Mouse (Mus musculus) frontal cortex, postnatal 25 days (tissue): ENCODE measurements at regions not wholly inside any gene's neighbourhood (a gene's known extent, or its start where the extent isn't known, plus 50 kb on each side); places are given as distances from the start of the nearest gene placed in this dataset.
A peak's percentile ranks its signal among the peaks of the same experiment; 100 is the strongest.

Experiments
- DNase-seq, 2 experiments: peaks; one replicate each; pipeline ENCODE4 v3.0.0; 2022; ENCODE audit warnings: low spot score in 2 of 2

GRCm38 (mm10) chr16:93458598-93459496 lies 145.0 kb downstream of the Setd4 start:
- DNase-seq = no peak

DNA sequence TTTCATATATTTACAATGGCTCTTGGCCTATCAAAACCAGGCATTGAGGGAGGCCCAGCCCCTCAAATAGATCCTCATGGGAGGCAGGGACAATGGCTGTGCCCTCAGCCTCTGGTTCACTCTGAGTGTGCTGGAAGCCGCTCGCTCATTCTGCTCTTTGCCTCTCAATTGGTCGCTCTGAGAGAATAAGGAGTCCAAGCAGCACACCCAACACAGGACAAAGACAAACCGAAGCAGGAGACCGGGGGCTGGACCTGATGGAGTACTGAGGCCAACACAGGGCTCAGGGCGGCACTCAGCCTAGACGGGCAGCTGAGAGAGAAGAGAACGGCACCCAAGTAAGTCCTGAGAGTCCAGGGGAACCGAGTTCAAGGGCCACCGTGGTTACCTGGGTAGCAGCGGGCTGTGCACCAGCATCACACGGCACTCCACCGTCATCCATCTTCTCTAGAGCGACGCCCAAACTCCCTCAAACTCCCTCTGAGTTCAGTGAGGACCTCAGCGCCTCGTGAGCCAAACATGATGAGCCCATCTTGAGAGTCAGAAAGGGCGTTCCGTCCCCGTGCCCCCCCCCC lies 145.8 kb downstream of the Setd4 start:
- no peak for DNase-seq

GRCm38 (mm10) chr16:93456706-93457425 lies 147.0 kb downstream of the Setd4 start:
- DNase-seq = no peak

DNA sequence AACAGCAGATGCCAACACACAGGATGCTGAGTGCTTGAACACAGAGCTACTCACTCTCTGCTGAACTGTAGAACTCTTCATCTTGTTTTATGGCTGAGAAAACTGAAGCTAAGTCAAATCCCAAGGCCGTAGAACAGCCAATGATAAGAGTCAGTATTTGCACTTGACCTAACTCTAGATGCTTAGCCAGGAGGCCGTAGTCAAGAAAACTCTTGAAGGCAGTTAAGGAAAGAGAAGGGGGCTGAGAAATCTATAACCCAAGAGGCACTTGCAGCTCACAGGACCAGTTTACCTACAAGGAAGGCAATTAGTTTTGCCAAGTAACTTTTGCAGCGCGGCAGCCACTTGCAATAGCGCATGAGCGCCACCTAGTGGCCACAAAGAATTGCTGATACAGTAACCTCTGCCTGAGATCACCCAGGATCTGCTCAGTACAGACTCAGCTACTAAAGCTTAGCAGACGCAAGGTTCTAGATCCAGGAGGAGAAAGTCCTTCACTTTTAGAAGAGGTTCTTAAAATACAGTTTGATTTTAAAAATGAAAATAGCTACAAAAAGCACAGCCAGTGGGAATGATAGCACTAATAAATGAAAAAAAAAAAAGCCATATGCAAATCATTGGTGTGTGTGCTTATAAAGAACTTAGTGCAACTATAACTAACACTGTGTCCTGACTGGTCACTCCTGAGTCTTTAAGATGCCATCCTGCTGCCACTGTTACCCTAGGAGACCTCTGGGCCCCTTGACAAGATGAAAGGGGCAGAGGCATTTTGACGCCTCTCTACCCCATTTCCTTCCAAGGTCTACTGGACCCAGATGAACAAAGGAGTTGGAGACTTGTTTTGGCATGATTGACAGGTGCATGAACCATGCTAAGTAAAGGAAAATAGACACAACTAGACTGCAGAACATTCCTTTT lies 149.5 kb downstream of the Setd4 start:
- peak; percentile 69 to 75 for DNase-seq

GRCm38 (mm10) chr16:93453056-93453455 lies 150.8 kb downstream of the Setd4 start:
- no peak for DNase-seq

GRCm38 (mm10) chr16:93450896-93451295 lies 153.0 kb downstream of the Setd4 start:
- DNase-seq = no peak

GRCm38 (mm10) chr16:93449925-93450324 lies 153.9 kb downstream of the Setd4 start:
- no peak for DNase-seq

DNA sequence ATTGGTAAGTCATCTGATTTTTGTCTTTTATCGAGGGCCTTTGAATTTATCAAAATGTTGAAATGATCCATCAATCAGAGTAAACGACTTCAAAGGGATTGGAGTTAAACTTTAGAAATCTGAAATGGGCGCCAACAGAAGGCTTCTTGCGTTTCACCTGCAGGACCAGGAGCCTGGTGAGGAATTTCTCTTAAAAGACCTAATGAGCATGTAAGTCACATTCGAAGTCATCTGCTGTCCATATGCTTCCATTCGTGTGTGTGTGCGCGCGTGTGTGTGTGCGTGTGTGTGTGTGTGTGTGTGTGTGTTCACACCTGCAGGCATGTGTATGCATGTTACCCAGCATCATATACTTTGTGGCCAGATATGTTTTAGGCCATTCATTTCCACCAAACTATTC lies 155.7 kb downstream of the Setd4 start:
- no peak for DNase-seq

DNA sequence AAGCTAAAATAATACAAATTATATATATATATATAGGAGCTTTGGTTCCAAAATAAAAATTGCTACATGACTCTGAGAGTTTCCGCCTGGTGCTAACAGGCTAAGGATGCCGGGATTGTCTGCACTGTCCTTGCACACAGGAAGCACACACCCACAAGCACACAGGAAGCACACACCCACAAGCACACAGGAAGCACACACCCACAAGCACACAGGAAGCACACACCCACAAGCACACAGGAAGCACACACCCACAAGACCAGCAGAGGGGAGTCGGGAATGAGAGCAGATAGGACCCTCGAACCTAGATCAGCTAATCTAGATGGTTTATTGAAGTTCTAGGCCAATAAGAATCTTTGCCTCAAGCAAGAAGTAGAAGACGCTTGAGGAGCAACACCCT lies 156.9 kb downstream of the Setd4 start:
- DNase-seq = no peak

DNA sequence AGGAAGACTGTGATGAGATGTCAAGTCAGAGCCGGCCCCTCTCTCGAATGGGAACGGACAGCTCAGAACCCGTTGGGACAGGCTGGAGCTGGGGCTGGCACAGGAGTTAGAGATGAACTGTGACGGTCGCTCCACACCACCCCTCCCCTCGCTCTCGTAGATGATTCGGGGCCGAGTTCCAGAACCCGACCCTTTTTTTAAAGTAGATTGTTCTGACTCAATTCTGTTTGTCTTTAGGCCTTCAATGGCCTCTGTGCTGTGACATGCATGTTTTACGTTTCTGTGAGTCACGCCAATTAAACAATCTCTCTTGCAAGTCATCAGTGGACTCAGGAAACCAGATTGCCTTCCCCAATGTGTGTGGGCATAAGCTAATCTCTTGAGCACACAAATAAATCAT lies 157.7 kb downstream of the Setd4 start:
- no peak for DNase-seq

DNA sequence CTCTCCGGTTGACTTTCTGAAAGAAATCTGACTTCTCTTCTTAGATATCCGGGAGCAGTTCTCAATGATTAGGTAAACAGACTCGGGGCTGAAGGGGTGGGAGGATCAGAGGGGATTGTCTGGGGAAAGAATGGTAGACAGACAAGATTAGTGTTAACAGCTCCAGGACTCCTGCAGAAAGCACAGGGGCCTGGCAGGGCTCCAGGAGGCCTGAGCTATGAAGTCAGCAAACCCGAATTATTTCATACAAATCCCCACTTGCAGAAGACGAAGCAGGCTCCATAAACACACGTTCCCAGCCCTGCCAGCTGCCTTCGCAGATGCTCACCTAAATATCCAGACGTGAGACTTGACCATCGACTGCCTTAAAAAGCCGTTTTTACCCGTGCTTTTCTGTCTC lies 161.0 kb downstream of the Setd4 start:
- no peak for DNase-seq

GRCm38 (mm10) chr16:93437608-93438425 lies 166.0 kb downstream of the Setd4 start:
- DNase-seq = no peak

DNA sequence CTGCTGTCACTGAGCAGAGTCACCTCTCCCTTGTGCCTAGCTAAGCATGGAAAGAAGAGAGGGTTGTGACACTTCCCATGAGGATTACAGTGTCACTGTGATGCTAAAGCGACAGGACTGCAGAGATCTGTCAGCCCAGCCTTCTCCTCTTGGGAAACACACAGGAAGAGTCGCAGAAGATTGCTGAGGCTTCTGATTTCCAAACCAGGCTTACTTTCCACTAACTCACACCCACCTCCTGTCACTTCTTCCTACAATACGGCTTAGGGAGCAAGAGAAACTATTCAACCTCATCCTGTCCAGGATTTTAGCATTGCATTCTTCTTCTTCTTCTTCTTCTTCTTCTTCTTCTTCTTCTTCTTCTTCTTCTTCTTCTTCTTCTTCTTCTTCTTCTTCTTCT lies 167.1 kb downstream of the Setd4 start:
- DNase-seq = no peak

GRCm38 (mm10) chr16:93431316-93431715 lies 172.5 kb downstream of the Setd4 start:
- DNase-seq = no peak

DNA sequence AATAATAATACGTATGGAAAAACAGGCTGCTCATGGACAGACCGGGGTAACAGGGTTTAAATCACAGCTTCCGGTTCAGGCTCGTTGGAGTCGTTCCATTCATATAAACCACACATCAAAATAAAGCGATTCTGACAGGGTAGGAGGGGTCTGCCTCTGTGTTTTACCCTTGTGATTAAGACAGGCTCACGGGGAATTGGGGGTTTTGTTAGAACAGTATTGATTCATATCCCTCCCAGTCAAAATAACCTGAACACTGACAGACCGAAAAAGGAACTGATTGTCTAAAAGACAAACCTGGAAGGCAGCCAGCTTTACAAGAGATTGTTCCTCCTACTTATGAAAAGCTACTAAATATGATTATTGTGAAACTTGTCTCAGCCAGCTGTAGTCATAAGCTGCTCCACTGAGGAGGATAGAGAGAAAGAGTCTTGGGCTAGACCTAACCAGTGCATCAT lies 174.5 kb downstream of the Setd4 start:
- DNase-seq = no peak

DNA sequence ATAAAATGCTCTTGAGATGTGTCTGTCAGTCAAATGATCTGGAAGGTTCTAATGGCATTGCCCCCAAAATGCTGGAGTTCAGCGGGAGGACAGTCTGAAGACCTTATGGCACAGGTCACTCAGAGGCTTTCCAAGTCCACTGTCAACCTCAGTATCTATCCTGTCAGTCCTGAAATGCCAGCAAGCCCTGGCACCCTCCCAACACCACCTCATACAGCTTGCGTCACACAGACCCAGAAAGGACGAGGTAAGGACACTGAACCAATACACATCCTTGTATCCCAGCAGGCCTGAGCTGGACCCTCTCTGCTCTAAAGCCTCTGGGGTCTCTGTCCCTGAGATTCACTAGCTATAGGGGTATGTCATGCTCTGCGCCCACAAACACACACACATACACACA lies 176.6 kb downstream of the Setd4 start:
- no peak for DNase-seq

- DNase-seq = no peak
Measured at GRCm38 (mm10) chr16:93425731-93426130, 178.1 kb downstream of the Setd4 start.

- DNase-seq = no peak
Measured at GRCm38 (mm10) chr16:93423174-93423573, 180.7 kb downstream of the Setd4 start.

DNA sequence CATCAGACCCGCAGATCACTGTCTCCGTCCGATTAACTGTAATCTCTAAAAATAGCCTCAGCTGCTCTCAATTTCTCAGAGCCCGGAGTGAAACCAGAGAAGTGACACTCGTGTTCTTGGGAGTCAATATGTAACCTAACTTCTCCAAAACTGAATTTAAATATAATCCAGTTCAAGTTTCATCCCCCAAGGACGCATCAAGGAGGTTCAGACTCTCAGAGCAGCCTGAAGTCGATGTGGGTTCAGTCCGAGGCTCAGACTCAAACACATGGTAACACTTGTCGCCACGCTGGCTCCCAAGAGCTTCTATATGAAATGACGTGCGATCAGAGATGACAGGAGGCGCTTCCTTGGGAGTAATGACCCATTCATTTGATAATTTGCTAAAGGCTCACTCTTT lies 181.6 kb downstream of the Setd4 start:
- no peak for DNase-seq

- no peak for DNase-seq
Measured at GRCm38 (mm10) chr16:93418246-93418645, 185.6 kb downstream of the Setd4 start.

- no peak for DNase-seq
Measured at GRCm38 (mm10) chr16:93417831-93418230, 186.0 kb downstream of the Setd4 start.
